Mouse (Mus musculus) neural tube, embryonic 11.5 days (tissue): ENCODE data around the gene Hes7. TPM values are rescaled to one million over a fixed set of nuclear protein-coding genes. Genes with fewer than 3 reads are reported as not detected.

Source experiments
- ATAC-seq: fragments of 200-750 bp; cut with Nextera tagmentation; 2 replicates; pipeline ENCODE4 v1.8.0; 2017; ENCODE audit warnings: moderate number of reproducible peaks, mild to moderate bottlenecking, moderate TSS enrichment, moderate library complexity; ENCODE audit not compliant: insufficient read depth, low FRiP score, low TSS enrichment
- DNase-seq: peaks from one replicate; pipeline ENCODE4 v3.0.0-alpha.2; 2015; ENCODE audit warnings: low spot score
- H3K27ac ChIP-seq: fragments of 300-500 bp; sonication (generic); 2 replicates; pipeline ENCODE4 v1.5.1; 2014; ENCODE audit warnings: low read depth, mild to moderate bottlenecking, low read length
- H3K27me3 ChIP-seq: fragments of 300-500 bp; sonication (generic); 2 replicates; pipeline ENCODE4 v1.6.1; 2014; ENCODE audit warnings: mild to moderate bottlenecking, low read length, mixed read lengths; ENCODE audit not compliant: control insufficient read depth, insufficient read depth
- H3K36me3 ChIP-seq: fragments of 300-500 bp; sonication (generic); 2 replicates; pipeline ENCODE4 v1.6.1; 2014; ENCODE audit warnings: mild to moderate bottlenecking, low read length, moderate library complexity, mixed read lengths; ENCODE audit not compliant: control insufficient read depth, insufficient read depth
- H3K4me1 ChIP-seq: fragments of 300-500 bp; sonication (generic); 2 replicates; pipeline ENCODE4 v1.6.1; 2014; ENCODE audit warnings: low read length, mixed read lengths; ENCODE audit not compliant: control insufficient read depth, insufficient read depth
- H3K4me2 ChIP-seq: fragments of 300-500 bp; sonication (generic); 2 replicates; pipeline ENCODE4 v1.6.1; 2014; ENCODE audit warnings: low read depth, mild to moderate bottlenecking, moderate library complexity
- H3K4me3 ChIP-seq: fragments of 300-500 bp; sonication (generic); 2 replicates; pipeline ENCODE4 v1.5.1; 2014; ENCODE audit warnings: low read depth, low read length
- H3K9ac ChIP-seq: fragments of 300-500 bp; sonication (generic); 2 replicates; pipeline ENCODE4 v1.6.1; 2014; ENCODE audit warnings: mild to moderate bottlenecking, low read length
- H3K9me3 ChIP-seq: fragments of 300-500 bp; sonication (generic); 2 replicates; pipeline ENCODE4 v1.6.1; 2016; ENCODE audit warnings: low read length; ENCODE audit not compliant: control insufficient read depth
- WGBS: fragments of 180-500 bp; shearing (Covaris S2); extraction: QIAGEN DNeasy Blood & Tissue Kit; methylation state at CpG from one replicate; pipeline ENCODE4 v1.1.7; 2014; 5-methylcytosine and 5-hydroxymethylcytosine counted together
- polyA plus RNA-seq: library from polyadenylated mRNA; unstranded; fragments of >200 nt; fragmentation: Nextera tagmentation; extraction: Ambion mirVana; gene quantifications from 2 replicates; pipeline ENCODE4 v1.2.1, GENCODE M21; 2014

Hes7 gene
- polyA plus RNA-seq, 1 experiment from 2014 or later, result 0.33 TPM

DNA sequence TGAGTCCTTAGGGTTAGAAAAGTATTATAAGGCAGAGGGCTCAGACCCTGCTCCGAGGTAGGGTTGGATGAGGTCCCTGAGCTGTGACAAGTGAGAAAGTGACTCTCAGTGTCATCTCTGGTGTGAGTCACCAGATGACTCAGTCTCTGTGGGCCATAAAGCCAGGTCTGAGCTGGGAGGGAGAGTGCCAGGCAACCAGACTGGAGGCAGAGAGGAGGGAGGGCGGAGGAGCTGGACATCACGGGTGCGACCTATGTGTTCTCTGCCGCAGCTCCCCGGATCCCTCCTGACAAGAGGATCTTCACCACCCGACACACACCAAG is 17.8 kb upstream of the Hes7 start:
- Histone ChIP-seq H3K4me2 (no peak overlapping the region), H3K4me3 (no peak overlapping the region), H3K27me3 (no peaks in the 10 kb centered on the region), H3K9ac (no peak overlapping the region), H3K36me3 (peaks cover 29% of the 10 kb centered on the region), H3K27ac (no peak overlapping the region), H3K9me3 (no peaks in the 10 kb centered on the region), H3K4me1 (peaks cover 23% of the 10 kb centered on the region)
- ATAC-seq (no peak), DNase-seq (no peak)
- WGBS, result 85% methylated on average over 7 of the region's 7 CpGs

DNA sequence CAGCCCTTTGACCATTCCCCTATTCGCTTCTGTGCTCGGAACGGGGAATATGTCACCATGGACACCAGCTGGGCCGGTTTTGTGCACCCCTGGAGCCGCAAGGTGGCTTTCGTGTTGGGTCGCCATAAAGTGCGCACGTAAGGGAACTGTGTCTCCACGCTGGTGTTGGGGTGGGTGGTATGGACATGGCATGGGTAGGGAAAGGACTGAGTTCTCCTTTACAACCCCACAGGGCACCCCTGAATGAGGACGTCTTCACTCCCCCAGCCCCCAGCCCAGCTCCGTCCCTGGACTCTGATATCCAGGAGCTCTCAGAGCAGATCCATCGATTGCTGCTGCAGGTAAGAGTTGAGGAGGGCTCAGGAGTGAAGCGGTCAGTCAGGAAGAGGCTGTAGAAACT is 17.1 kb upstream of the Hes7 start:
- no peak overlapping the region for H3K27ac ChIP-seq
- WGBS, result 92% methylated on average over 14 of the region's 14 CpGs
- H3K36me3 ChIP-seq, result peaks cover 29% of the 10 kb centered on the region
- H3K4me1 ChIP-seq, result peaks cover 15% of the 10 kb centered on the region
- H3K9ac ChIP-seq, result no peak overlapping the region
- DNase-seq (no peak), ATAC-seq (no peak)
- no peaks in the 10 kb centered on the region for H3K27me3 ChIP-seq
- no peaks in the 10 kb centered on the region for H3K9me3 ChIP-seq
- no peak overlapping the region for H3K4me3 ChIP-seq
- H3K4me2 ChIP-seq, result no peak overlapping the region

DNA sequence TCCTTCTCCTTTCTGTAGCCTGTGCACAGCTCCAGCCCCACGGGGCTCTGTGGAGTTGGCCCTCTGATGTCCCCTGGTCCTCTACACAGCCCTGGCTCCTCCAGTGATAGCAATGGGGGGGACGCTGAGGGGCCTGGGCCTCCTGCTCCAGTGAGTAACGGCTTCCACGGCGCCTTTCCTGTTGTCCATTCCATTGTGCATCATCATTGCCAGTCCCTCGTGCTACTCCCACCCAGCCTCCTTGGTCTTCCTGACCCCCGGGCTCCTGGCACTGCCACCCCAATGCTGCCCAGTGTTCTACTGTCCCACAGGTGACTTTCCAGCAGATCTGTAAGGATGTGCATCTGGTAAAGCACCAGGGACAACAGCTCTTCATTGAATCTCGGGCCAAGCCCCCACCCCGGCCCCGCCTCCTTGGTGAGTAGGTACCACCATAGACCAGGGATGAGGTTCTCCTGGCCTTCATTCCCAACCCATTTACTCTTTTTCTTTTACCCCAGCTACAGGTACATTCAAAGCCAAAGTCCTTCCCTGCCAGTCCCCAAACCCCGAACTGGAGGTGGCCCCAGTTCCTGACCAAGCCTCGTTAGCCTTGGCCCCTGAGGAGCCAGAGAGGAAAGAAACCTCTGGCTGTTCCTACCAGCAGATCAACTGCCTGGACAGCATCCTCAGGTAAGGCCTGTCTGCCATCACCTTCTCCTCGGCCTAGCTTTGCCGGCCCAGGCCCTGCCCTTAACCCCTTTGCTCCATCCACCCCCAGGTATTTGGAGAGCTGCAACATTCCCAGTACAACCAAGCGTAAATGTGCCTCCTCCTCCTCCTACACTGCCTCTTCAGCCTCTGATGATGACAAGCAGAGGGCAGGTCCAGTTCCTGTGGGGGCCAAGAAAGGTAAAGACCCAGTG is 16.4 kb upstream of the Hes7 start:
- 96% methylated on average over 15 of the region's 15 CpGs for WGBS
- Histone ChIP-seq H3K4me1 (peaks cover 10% of the 10 kb centered on the region), H3K9ac (no peak overlapping the region), H3K9me3 (no peaks in the 10 kb centered on the region), H3K36me3 (peaks cover 31% of the 10 kb centered on the region), H3K4me3 (no peak overlapping the region), H3K27me3 (no peaks in the 10 kb centered on the region), H3K4me2 (no peak overlapping the region), H3K27ac (no peak overlapping the region)
- no peak for DNase-seq
- no peak for ATAC-seq

DNA sequence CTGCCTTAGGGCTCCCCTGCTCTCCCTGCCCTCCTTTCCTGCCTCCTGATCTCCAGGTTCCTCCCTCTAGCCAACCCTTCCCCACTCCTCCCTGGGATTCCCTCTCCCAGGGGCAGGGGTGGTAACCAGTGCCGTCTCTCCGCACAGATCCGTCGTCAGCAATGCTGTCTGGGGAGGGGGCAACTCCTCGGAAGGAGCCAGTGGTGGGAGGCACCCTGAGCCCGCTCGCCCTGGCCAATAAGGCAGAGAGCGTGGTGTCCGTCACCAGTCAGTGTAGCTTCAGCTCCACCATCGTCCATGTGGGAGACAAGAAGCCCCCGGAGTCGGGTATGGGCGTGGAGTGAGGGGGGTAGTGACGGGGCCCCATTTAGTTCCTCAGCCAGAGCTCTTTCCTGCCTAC is 15.7 kb upstream of the Hes7 start:
- no peak for DNase-seq
- Histone ChIP-seq H3K4me2 (no peak overlapping the region), H3K36me3 (peaks cover 35% of the 10 kb centered on the region), H3K9ac (no peak overlapping the region), H3K4me1 (peaks cover 6% of the 10 kb centered on the region; the same call in 1 of the 2 replicates), H3K4me3 (no peak overlapping the region), H3K27me3 (no peaks in the 10 kb centered on the region), H3K27ac (no peak overlapping the region), H3K9me3 (no peaks in the 10 kb centered on the region)
- WGBS, result 95% methylated on average over 14 of the region's 14 CpGs
- ATAC-seq, result no peak

DNA sequence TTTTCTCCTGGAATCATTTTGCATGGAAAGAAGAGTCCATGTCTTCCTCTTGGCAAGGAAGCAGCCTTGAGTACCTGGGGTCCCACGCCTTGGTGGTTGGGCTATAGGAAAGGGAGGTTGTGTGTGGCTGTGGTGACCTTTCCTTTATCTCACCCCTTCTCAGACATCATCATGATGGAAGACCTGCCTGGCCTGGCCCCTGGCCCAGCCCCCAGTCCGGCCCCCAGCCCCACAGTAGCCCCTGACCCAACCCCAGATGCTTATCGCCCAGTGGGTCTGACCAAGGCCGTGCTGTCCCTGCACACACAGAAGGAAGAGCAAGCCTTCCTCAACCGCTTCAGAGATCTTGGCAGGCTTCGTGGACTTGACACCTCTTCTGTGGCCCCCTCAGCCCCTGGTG is 15.0 kb upstream of the Hes7 start:
- no peak for DNase-seq
- H3K27me3 ChIP-seq, result no peaks in the 10 kb centered on the region
- no peak overlapping the region for H3K9ac ChIP-seq
- H3K4me2 ChIP-seq, result no peak overlapping the region; the same call in 1 of the 2 replicates
- H3K4me3 ChIP-seq, result no peak overlapping the region
- H3K27ac ChIP-seq, result no peak overlapping the region
- H3K9me3 ChIP-seq, result no peaks in the 10 kb centered on the region
- no peak for ATAC-seq
- H3K36me3 ChIP-seq, result peaks cover 35% of the 10 kb centered on the region
- WGBS, result 88% methylated on average over 6 of the region's 6 CpGs
- 0 out of 2 replicates have a peak, but pooled peaks cover under 1% of the 10 kb centered on the region for H3K4me1 ChIP-seq

DNA sequence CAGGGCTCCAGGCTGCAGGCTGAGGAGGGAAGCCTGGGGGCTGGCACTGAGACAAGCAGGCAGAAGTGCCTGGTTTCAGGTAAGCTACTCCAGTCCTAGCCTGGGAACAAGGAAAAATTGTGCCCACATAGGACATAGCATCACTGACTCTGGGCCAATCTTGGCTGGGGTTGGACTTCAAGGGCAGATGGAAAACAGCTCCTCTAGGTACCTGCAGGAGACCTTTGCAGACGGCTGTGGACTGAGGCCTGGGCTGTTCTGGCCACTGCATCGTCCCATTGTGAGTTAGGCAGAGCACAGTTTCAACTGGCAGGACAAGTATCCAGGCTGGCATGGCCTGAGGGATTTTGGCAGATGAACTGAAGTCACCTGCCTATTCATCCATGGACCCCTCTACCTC is 14.4 kb upstream of the Hes7 start:
- Histone ChIP-seq H3K9ac (no peak overlapping the region), H3K27me3 (no peaks in the 10 kb centered on the region), H3K4me3 (no peak overlapping the region), H3K9me3 (no peaks in the 10 kb centered on the region), H3K27ac (no peak overlapping the region), H3K4me1 (no peaks in the 10 kb centered on the region), H3K4me2 (no peak overlapping the region), H3K36me3 (peaks cover 35% of the 10 kb centered on the region)
- DNase-seq, result no peak
- no peak for ATAC-seq
- WGBS, result 84% methylated on average over 2 of the region's 2 CpGs

DNA sequence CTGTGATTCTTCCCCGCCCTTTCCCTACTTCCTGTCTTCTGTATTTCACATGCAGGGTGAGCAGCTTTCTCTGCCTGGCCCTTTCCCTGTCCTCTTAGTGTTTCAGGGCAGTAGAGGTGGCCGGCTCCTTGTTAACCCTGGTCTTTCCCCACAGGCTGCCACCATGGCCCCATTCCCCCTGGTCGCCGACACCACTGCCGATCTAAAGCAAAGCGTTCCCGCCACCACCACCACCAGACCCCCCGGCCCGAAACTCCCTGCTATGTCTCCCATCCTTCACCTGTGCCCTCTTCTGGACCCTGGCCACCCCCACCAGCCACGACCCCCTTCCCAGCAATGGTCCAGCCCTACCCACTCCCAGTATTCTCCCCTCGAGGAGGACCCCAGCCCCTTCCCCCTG is 13.9 kb upstream of the Hes7 start:
- Histone ChIP-seq H3K36me3 (peaks cover 35% of the 10 kb centered on the region), H3K9ac (no peak overlapping the region)
- DNase-seq, result no peak

DNA sequence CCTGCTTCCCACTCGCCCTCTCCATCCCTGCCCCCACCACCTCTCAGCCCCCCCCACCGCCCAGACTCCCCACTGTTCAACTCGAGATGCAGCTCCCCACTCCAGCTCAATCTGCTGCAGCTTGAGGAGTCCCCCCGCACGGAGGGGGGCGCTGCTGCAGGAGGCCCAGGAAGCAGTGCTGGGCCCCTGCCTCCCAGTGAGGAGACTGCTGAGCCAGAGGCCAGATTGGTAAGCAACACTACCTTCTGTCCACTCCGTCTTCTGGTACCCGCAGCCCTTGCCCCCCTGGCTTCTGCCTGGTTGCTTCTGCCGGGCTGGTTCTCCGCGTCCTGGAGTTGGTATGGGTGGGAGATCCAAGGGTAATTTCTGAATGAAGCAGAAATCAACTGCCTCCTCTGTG is 13.4 kb upstream of the Hes7 start:
- Histone ChIP-seq H3K27ac (no peak overlapping the region), H3K9ac (no peak overlapping the region), H3K27me3 (no peaks in the 10 kb centered on the region), H3K4me3 (no peak overlapping the region), H3K4me2 (no peak overlapping the region), H3K4me1 (peaks cover 6% of the 10 kb centered on the region; the same call in 1 of the 2 replicates), H3K9me3 (no peaks in the 10 kb centered on the region), H3K36me3 (peaks cover 33% of the 10 kb centered on the region)
- DNase-seq, result no peak
- no peak for ATAC-seq
- WGBS, result 88% methylated on average over 11 of the region's 11 CpGs

More for the DNA sequence above, 13.9 kb upstream of the Hes7 start:
- ATAC-seq, result no peak
- Histone ChIP-seq H3K4me1 (peaks cover 2% of the 10 kb centered on the region; the same call in 1 of the 2 replicates), H3K27ac (no peak overlapping the region), H3K27me3 (no peaks in the 10 kb centered on the region), H3K9me3 (no peaks in the 10 kb centered on the region), H3K4me2 (no peak overlapping the region), H3K4me3 (no peak overlapping the region)
- 90% methylated on average over 11 of the region's 11 CpGs for WGBS

DNA sequence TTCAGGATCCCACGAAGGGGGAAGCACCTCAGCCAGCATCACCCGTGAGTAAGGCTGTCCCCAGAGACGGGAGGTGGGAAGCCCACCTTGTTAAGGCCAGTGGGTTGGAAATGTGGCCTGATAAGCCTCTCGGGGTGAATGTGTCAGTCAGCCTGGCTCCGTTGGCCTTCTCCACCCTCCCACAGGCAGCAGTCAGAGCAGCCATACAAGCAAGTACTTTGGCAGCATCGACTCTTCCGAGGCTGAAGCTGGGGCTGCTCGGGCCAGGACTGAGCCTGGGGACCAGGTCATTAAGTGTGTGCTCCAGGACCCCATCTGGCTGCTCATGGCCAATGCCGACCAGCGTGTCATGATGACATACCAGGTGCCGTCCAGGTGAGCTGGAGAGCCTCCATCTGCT is 12.5 kb upstream of the Hes7 start:
- H3K36me3 ChIP-seq, result peaks cover 31% of the 10 kb centered on the region
- no peak for ATAC-seq

More for the DNA sequence above, 12.5 kb upstream of the Hes7 start:
- WGBS, result 90% methylated on average over 11 of the region's 11 CpGs
- Histone ChIP-seq H3K4me2 (no peak overlapping the region), H3K27me3 (no peaks in the 10 kb centered on the region), H3K9me3 (no peaks in the 10 kb centered on the region), H3K4me1 (peaks cover 6% of the 10 kb centered on the region; the same call in 1 of the 2 replicates), H3K9ac (no peak overlapping the region), H3K4me3 (no peak overlapping the region), H3K27ac (no peak overlapping the region)
- no peak for DNase-seq
